Mouse (Mus musculus) ovary, postnatal 36 days (tissue): ENCODE data around the gene Btf3l4.
A peak's percentile ranks its signal among the peaks of the same experiment; 100 is the strongest.

Source experiments
- DNase-seq: peaks from one replicate; pipeline ENCODE4 v3.0.0; 2022; ENCODE audit warnings: low spot score, mixed read lengths

Gene Btf3l4

GRCm38 (mm10) chr4:108832916-108833827 lies at the start of gene Btf3l4:
TSS of gene Btf3l4 (minus strand) at chr4:108833614.
- DNase-seq = peak; percentile 89

GRCm38 (mm10) chr4:108878963-108879822 lies 45.8 kb upstream of the Btf3l4 start, which contains the start of gene Rab3b:
TSS of gene Rab3b (plus strand) at chr4:108879063.
- peak; percentile 59 for DNase-seq

GRCm38 (mm10) chr4:108877901-108878300 lies 44.5 kb upstream of the Btf3l4 start:
- no peak for DNase-seq

- DNase-seq = no peak
These were observed 40.3 kb upstream of the Btf3l4 start for GRCm38 (mm10) chr4:108873746-108874145.

- DNase-seq = peak; percentile 29
These were observed 36.4 kb upstream of the Btf3l4 start for GRCm38 (mm10) chr4:108869730-108870374.

- DNase-seq = no peak
These were observed 33.4 kb upstream of the Btf3l4 start for GRCm38 (mm10) chr4:108866806-108867205.

- DNase-seq = no peak
These were observed 15.1 kb upstream of the Btf3l4 start, which contains the start of gene A730015C16Rik for GRCm38 (mm10) chr4:108848505-108848848. TSS of gene A730015C16Rik (minus strand) at chr4:108848619.

GRCm38 (mm10) chr4:108847715-108848504 lies 14.5 kb upstream of the Btf3l4 start, which contains the start of gene Kti12:
TSS of gene Kti12 (plus strand) at chr4:108847785.
- DNase-seq = peak; percentile 77

GRCm38 (mm10) chr4:108845824-108846569 lies 12.6 kb upstream of the Btf3l4 start:
- no peak for DNase-seq

- no peak for DNase-seq
These were observed 9.9 kb upstream of the Btf3l4 start for GRCm38 (mm10) chr4:108843336-108843735.

- no peak for DNase-seq
These were observed 8.6 kb upstream of the Btf3l4 start for GRCm38 (mm10) chr4:108841920-108842578.

- DNase-seq = no peak
These were observed 4.6 kb upstream of the Btf3l4 start for GRCm38 (mm10) chr4:108838031-108838430.

- DNase-seq = no peak
These were observed 2.1 kb upstream of the Btf3l4 start for GRCm38 (mm10) chr4:108835496-108835895.

- DNase-seq = no peak
These were observed 1.5 kb upstream of the Btf3l4 start for GRCm38 (mm10) chr4:108834971-108835311.

- DNase-seq = peak; percentile 80
These were observed 929 bp upstream of the Btf3l4 start, which contains the start of gene Txndc12 for GRCm38 (mm10) chr4:108834115-108834970. TSS of gene Txndc12 (plus strand) at chr4:108834601.

- no peak for DNase-seq
These were observed 357 bp upstream of the Btf3l4 start for GRCm38 (mm10) chr4:108833828-108834114.

- no peak for DNase-seq
These were observed 2.7 kb downstream of the Btf3l4 start for GRCm38 (mm10) chr4:108830698-108831097.

GRCm38 (mm10) chr4:108826643-108827042 lies 6.8 kb downstream of the Btf3l4 start:
- DNase-seq = no peak

- no peak for DNase-seq
These were observed 7.3 kb downstream of the Btf3l4 start for GRCm38 (mm10) chr4:108826096-108826495.
